Mouse (Mus musculus) liver, embryonic 14.5 days (tissue): ENCODE measurements around the gene Fam83e. TPM values are rescaled to one million over a fixed set of nuclear protein-coding genes. Genes with fewer than 3 reads are reported as not detected.

Experiments used
- ATAC-seq: fragments of 200-750 bp; cut with Nextera tagmentation; 2 replicates; pipeline ENCODE4 v1.8.0; 2017; ENCODE audit warnings: moderate number of reproducible peaks, mild to moderate bottlenecking, moderate library complexity; ENCODE audit not compliant: insufficient read depth
- DNase-seq, 3 experiments: peaks; one replicate each; pipeline ENCODE4 v3.0.0-alpha.2; 2012 to 2013; ENCODE audit warnings: low read depth in 3 of 3, low spot score in 3 of 3
- H3K27ac ChIP-seq: fragments of 300-500 bp; sonication (generic); 2 replicates; pipeline ENCODE4 v1.5.1; 2014; ENCODE audit warnings: moderate library complexity, mild to moderate bottlenecking, control low read depth, inconsistent platforms
- H3K27me3 ChIP-seq: fragments of 300-500 bp; sonication (generic); 2 replicates; pipeline ENCODE4 v1.6.1; 2014; ENCODE audit warnings: mild to moderate bottlenecking, low read length, moderate library complexity; ENCODE audit not compliant: control insufficient read depth, insufficient read depth
- H3K36me3 ChIP-seq: fragments of 300-500 bp; sonication (generic); replicated peaks from 2 replicates; pipeline ENCODE4 v1.6.1; 2014; ENCODE audit warnings: low read depth; ENCODE audit not compliant: control insufficient read depth, insufficient read depth
- H3K4me1 ChIP-seq, 2 experiments: fragments of 200-500 bp in 1 of 2; fragments of 300-500 bp in 1 of 2; sonication (generic) in 1 of 2; replicated peaks; 2 replicates each; pipeline ENCODE4 v1.6.1; 2012 to 2014; ENCODE audit warnings: antibody characterized with exemption in 1 of 2, inconsistent platforms in 1 of 2, low read length in 1 of 2; ENCODE audit not compliant: control insufficient read depth in 2 of 2, insufficient read depth in 2 of 2
- H3K4me2 ChIP-seq: fragments of 300-500 bp; sonication (generic); 2 replicates; pipeline ENCODE4 v1.6.1; 2014; ENCODE audit warnings: low read depth, mild to moderate bottlenecking, control low read depth, moderate library complexity
- H3K4me3 ChIP-seq, 2 experiments: fragments of 200-500 bp in 1 of 2; fragments of 300-500 bp in 1 of 2; sonication (generic) in 1 of 2; 2 replicates each; pipeline ENCODE4 v1.5.1; 2012 to 2014; ENCODE audit warnings: low read depth in 2 of 2, low read length in 2 of 2, mild to moderate bottlenecking in 2 of 2, control low read depth in 1 of 2, inconsistent platforms in 1 of 2, moderate library complexity in 1 of 2; ENCODE audit not compliant: insufficient read depth in 1 of 2
- H3K9ac ChIP-seq: fragments of 300-500 bp; sonication (generic); replicated peaks from 2 replicates; pipeline ENCODE4 v1.6.1; 2014; ENCODE audit warnings: mild to moderate bottlenecking, control low read depth, moderate library complexity
- H3K9me3 ChIP-seq: fragments of 300-500 bp; sonication (generic); 2 replicates; pipeline ENCODE4 v1.6.1; 2016; ENCODE audit warnings: low read length, mixed read lengths; ENCODE audit not compliant: control insufficient read depth
- CTCF ChIP-seq: IDR thresholded peaks from 2 replicates; pipeline ENCODE4 v1.5.1; 2016; ENCODE audit warnings: antibody characterized with exemption, low read depth, control low read depth
- EP300 ChIP-seq: IDR thresholded peaks from 2 replicates; pipeline ENCODE4 v1.6.1; 2016; ENCODE audit warnings: antibody characterized with exemption, low read depth
- WGBS: fragments of 180-500 bp; shearing (Covaris S2); extraction: QIAGEN DNeasy Blood & Tissue Kit; methylation state at CpG from one replicate; pipeline ENCODE4 v1.1.7; 2014; ENCODE audit not compliant: insufficient replicate concordance; 5-methylcytosine and 5-hydroxymethylcytosine counted together
- polyA plus RNA-seq, 2 experiments: library from polyadenylated mRNA; depleted of rRNA in 1 of 2; stranded (reverse) in 1 of 2; unstranded in 1 of 2; fragments of >200 nt; fragmentation: Nextera tagmentation in 1 of 2; extraction: Ambion mirVana in 1 of 2; gene quantifications; 2 replicates each; pipeline versions ENCODE4 v1.2.1 to v1.2.3; 2012 to 2014

Gene Fam83e
- polyA plus RNA-seq, 2 experiments = 0.14 to 0.31 TPM

GRCm38 (mm10) chr7:45717918-45718297 lies 3.1 kb upstream of the Fam83e start, which contains the start of gene Sphk2:
Gene Sphk2, minus strand, starts transcription at chr7:45718002.
- Histone ChIP-seq H3K4me3 (peak within 1 kb of the TSS; percentile 90), H3K4me2 (peak within 1 kb of the TSS; percentile 81), H3K27me3 (no peaks in the 10 kb centered on the region), H3K36me3 (peaks cover 34% of the 10 kb centered on the region), H3K9me3 (no peaks in the 10 kb centered on the region), H3K9ac (peak within 1 kb of the TSS; percentile 99), H3K4me1 (peaks cover 21 to 26% of the 10 kb centered on the region in 2 experiments), H3K27ac (peak within 1 kb of the TSS; percentile 78)
- TF ChIP-seq EP300 (no peak; the same call in 1 of the 2 replicates), CTCF (0 out of 2 replicates have a peak, but pooled peaks have one; percentile 38)
- under 1% methylated on average over 41 of the region's 41 CpGs for WGBS
- ATAC-seq (peak; percentile 70), DNase-seq (peak; percentile 93 to 95 (median 94))

- Histone ChIP-seq H3K4me3 (peak overlapping the region; percentile 88 to 90), H3K4me2 (peak overlapping the region; percentile 81), H3K27me3 (no peaks in the 10 kb centered on the region), H3K9me3 (no peaks in the 10 kb centered on the region), H3K9ac (peak overlapping the region; percentile 99), H3K4me1 (peaks cover 21 to 26% of the 10 kb centered on the region in 2 experiments), H3K36me3 (peaks cover 30% of the 10 kb centered on the region), H3K27ac (peak overlapping the region; percentile 78)
- no peak for DNase-seq
- TF ChIP-seq CTCF (no peak), EP300 (no peak)
- under 1% methylated on average over 20 of the region's 20 CpGs for WGBS
- no peak for ATAC-seq
These were observed 2.7 kb upstream of the Fam83e start for GRCm38 (mm10) chr7:45718331-45718730.

- Histone ChIP-seq H3K4me2 (peak overlapping the region; percentile 81), H3K27ac (peak overlapping the region; percentile 78), H3K27me3 (no peaks in the 10 kb centered on the region), H3K9me3 (no peaks in the 10 kb centered on the region), H3K4me3 (peak overlapping the region; percentile 88 to 90), H3K36me3 (peaks cover 38% of the 10 kb centered on the region), H3K9ac (peak overlapping the region; percentile 99), H3K4me1 (peaks cover 21 to 25% of the 10 kb centered on the region in 2 experiments)
- ATAC-seq (no peak), DNase-seq (no peak)
- no peak for TF ChIP-seq EP300
- TF ChIP-seq CTCF = no peak
- 69% methylated on average over 10 of the region's 10 CpGs for WGBS
These were observed 1.8 kb upstream of the Fam83e start for GRCm38 (mm10) chr7:45719180-45719579.

- peaks cover 16 to 21% of the 10 kb centered on the region in 2 experiments for H3K4me1 ChIP-seq
- 84% methylated on average over 15 of the region's 16 CpGs for WGBS
- peak overlapping the region; percentile 99 for H3K9ac ChIP-seq
- no peaks in the 10 kb centered on the region for H3K9me3 ChIP-seq
- H3K27ac ChIP-seq = no peak overlapping the region
- TF ChIP-seq EP300 (no peak), CTCF (no peak)
- DNase-seq (no peak), ATAC-seq (no peak)
- H3K27me3 ChIP-seq = no peaks in the 10 kb centered on the region
- peaks cover 41% of the 10 kb centered on the region for H3K36me3 ChIP-seq
- H3K4me3 ChIP-seq = peak overlapping the region in 1 of 2 experiments; percentile 90; a peak in 2 of 4 replicates
- H3K4me2 ChIP-seq = peak overlapping the region; percentile 81
These were observed 1.1 kb upstream of the Fam83e start for GRCm38 (mm10) chr7:45719738-45720412.

GRCm38 (mm10) chr7:45721234-45721571 lies 191 bp downstream of the Fam83e start:
- TF ChIP-seq CTCF (no peak), EP300 (no peak)
- Histone ChIP-seq H3K27ac (no peak overlapping the region), H3K9me3 (no peaks in the 10 kb centered on the region), H3K36me3 (peaks cover 41% of the 10 kb centered on the region), H3K9ac (no peak overlapping the region), H3K27me3 (no peaks in the 10 kb centered on the region), H3K4me1 (peaks cover 8 to 13% of the 10 kb centered on the region in 2 experiments; a peak in 2 of 4 replicates), H3K4me2 (no peak overlapping the region), H3K4me3 (no peak overlapping the region)
- 69% methylated on average over 7 of the region's 7 CpGs for whole genome bisulfite sequencing
- no peak for DNase-seq
- no peak for ATAC-seq
